Mouse (Mus musculus) skeletal muscle tissue, postnatal 0 days (tissue): ENCODE results near the gene Padi2. TPM values are rescaled to one million over a fixed set of nuclear protein-coding genes. Genes with fewer than 3 reads are reported as not detected.

Experiments used
- polyA plus RNA-seq: library from polyadenylated mRNA; unstranded; fragments of >200 nt; fragmentation: Nextera tagmentation; extraction: Ambion mirVana; gene quantifications from 2 replicates; pipeline ENCODE4 v1.2.1, GENCODE M21; 2015

The Padi2 gene
- 55.7 and 69.2 TPM in 2 replicates for polyA plus RNA-seq

GRCm38 (mm10) chr4:140906076-140906826, at the start of gene Padi2:
TSS of gene Padi2 (plus strand) at chr4:140906344.

GRCm38 (mm10) chr4:140960781-140961466, 54.8 kb downstream of the Padi2 start, which contains the start of gene Sdhb:
TSS of gene Sdhb (plus strand) at chr4:140961203.

GRCm38 (mm10) chr4:140986711-140987395, 80.7 kb downstream of the Padi2 start, which contains the start of gene Atp13a2:
TSS of gene Atp13a2 (plus strand) at chr4:140986873.

Other genes with a start within 250 kb of the Padi2 start
- 25.1 and 26.0 TPM in 2 replicates for gene Arhgef10l, start 240.3 kb upstream of the Padi2 start, polyA plus RNA-seq
- gene Rcc2, start 205.8 kb upstream of the Padi2 start, polyA plus RNA-seq = 7.0 and 9.6 TPM in 2 replicates
- 0.07 and 0.28 TPM in 2 replicates for gene Padi6, start 163.7 kb upstream of the Padi2 start, polyA plus RNA-seq
- gene Padi4, start 132.1 kb upstream of the Padi2 start, polyA plus RNA-seq = 0.83 and 1.2 TPM in 2 replicates
- 0.09 and 0.10 TPM in 2 replicates for gene Padi3, start 95.7 kb upstream of the Padi2 start, polyA plus RNA-seq
- gene Padi1, start 60.6 kb upstream of the Padi2 start, polyA plus RNA-seq = 0.05 TPM in 2 replicates
- gene Sdhb, start 54.9 kb downstream of the Padi2 start, polyA plus RNA-seq = 785 and 842 TPM in 2 replicates
- gene Atp13a2, start 80.5 kb downstream of the Padi2 start, polyA plus RNA-seq = 18.1 and 19.8 TPM in 2 replicates
- 295 and 341 TPM in 2 replicates for gene Mfap2, start 104.1 kb downstream of the Padi2 start, polyA plus RNA-seq
- 0.99 and 1.7 TPM in 2 replicates for gene Crocc, start 154.2 kb downstream of the Padi2 start, polyA plus RNA-seq
- gene Necap2, start 172.0 kb downstream of the Padi2 start, polyA plus RNA-seq = 38.3 and 50.7 TPM in 2 replicates
- gene Spata21, start 182.0 kb downstream of the Padi2 start, polyA plus RNA-seq = 0.37 and 0.40 TPM in 2 replicates
- 28.3 and 29.0 TPM in 2 replicates for gene Szrd1, start 233.4 kb downstream of the Padi2 start, polyA plus RNA-seq
- 7.7 and 8.1 TPM in 2 replicates for gene Fbxo42, start 241.6 kb downstream of the Padi2 start, polyA plus RNA-seq